Mouse (Mus musculus): ENCODE measurements around the gene Pde1c. TPM values are rescaled to one million over a fixed set of nuclear protein-coding genes. Genes with fewer than 3 reads are reported as not detected.

The Pde1c gene
- polyA plus RNA-seq, 1 experiment from 2014 or later, result 3.2 TPM

- H3K4me2 ChIP-seq (replicated peaks), result no peak overlapping the region
- H3K27me3 ChIP-seq, result no peaks in the 10 kb centered on the region
- WGBS, result 86% methylated on average over 5 of the region's 5 CpGs
- no peak for ATAC-seq (ENCODE audit: low FRiP score, low read depth)
- H3K4me3 ChIP-seq, result no peak overlapping the region
- no peak overlapping the region for H3K9ac ChIP-seq
- H3K27ac ChIP-seq, result no peak overlapping the region
- no peaks in the 10 kb centered on the region for H3K9me3 ChIP-seq
- H3K36me3 ChIP-seq, result no peaks in the 10 kb centered on the region
- H3K4me1 ChIP-seq, result no peaks in the 10 kb centered on the region
These were observed 143.1 kb downstream of the Pde1c start for GRCm38 (mm10) chr6:56425846-56426245.

GRCm38 (mm10) chr6:56422866-56423265 is 146.0 kb downstream of the Pde1c start:
- Histone ChIP-seq H3K9ac (no peak overlapping the region), H3K9me3 (no peaks in the 10 kb centered on the region), H3K4me2 (replicated peaks) (no peak overlapping the region), H3K4me1 (no peaks in the 10 kb centered on the region), H3K27ac (no peak overlapping the region), H3K27me3 (no peaks in the 10 kb centered on the region), H3K4me3 (no peak overlapping the region), H3K36me3 (no peaks in the 10 kb centered on the region)
- WGBS, result 72% methylated on average over 3 of the region's 3 CpGs
- no peak for ATAC-seq (ENCODE audit: low FRiP score, low read depth)

- Histone ChIP-seq H3K36me3 (no peaks in the 10 kb centered on the region), H3K9me3 (no peaks in the 10 kb centered on the region), H3K4me3 (no peak overlapping the region), H3K9ac (no peak overlapping the region), H3K4me2 (replicated peaks) (no peak overlapping the region), H3K27ac (no peak overlapping the region), H3K4me1 (no peaks in the 10 kb centered on the region), H3K27me3 (no peaks in the 10 kb centered on the region)
- 77% methylated on average over 4 of the region's 4 CpGs for WGBS
- no peak for ATAC-seq (ENCODE audit: low FRiP score, low read depth)
These were observed 152.7 kb downstream of the Pde1c start for GRCm38 (mm10) chr6:56416191-56416590.

- no peak for ATAC-seq (ENCODE audit: low FRiP score, low read depth)
- 78% methylated on average over 5 of the region's 5 CpGs for WGBS
- Histone ChIP-seq H3K9me3 (no peaks in the 10 kb centered on the region), H3K9ac (no peak overlapping the region), H3K4me2 (replicated peaks) (no peak overlapping the region), H3K27ac (no peak overlapping the region), H3K4me1 (no peaks in the 10 kb centered on the region), H3K36me3 (no peaks in the 10 kb centered on the region), H3K4me3 (no peak overlapping the region), H3K27me3 (no peaks in the 10 kb centered on the region)
These were observed 179.7 kb downstream of the Pde1c start for GRCm38 (mm10) chr6:56389178-56389577.

GRCm38 (mm10) chr6:56376359-56376758 is 192.5 kb downstream of the Pde1c start:
- Histone ChIP-seq H3K9me3 (no peaks in the 10 kb centered on the region), H3K27ac (no peak overlapping the region), H3K4me1 (no peaks in the 10 kb centered on the region), H3K9ac (no peak overlapping the region), H3K36me3 (no peaks in the 10 kb centered on the region), H3K27me3 (no peaks in the 10 kb centered on the region), H3K4me3 (no peak overlapping the region), H3K4me2 (replicated peaks) (no peak overlapping the region)
- 86% methylated on average over 3 of the region's 3 CpGs for WGBS
- no peak for ATAC-seq (ENCODE audit: low FRiP score, low read depth)

GRCm38 (mm10) chr6:56374180-56374579 is 194.7 kb downstream of the Pde1c start:
- no peak for ATAC-seq (ENCODE audit: low FRiP score, low read depth)
- Histone ChIP-seq H3K9me3 (no peaks in the 10 kb centered on the region), H3K4me3 (no peak overlapping the region), H3K27ac (no peak overlapping the region), H3K27me3 (no peaks in the 10 kb centered on the region), H3K4me2 (replicated peaks) (no peak overlapping the region), H3K9ac (no peak overlapping the region), H3K36me3 (no peaks in the 10 kb centered on the region), H3K4me1 (no peaks in the 10 kb centered on the region)
- WGBS, result 87% methylated on average over 5 of the region's 5 CpGs

- no peaks in the 10 kb centered on the region for H3K9me3 ChIP-seq
- H3K4me3 ChIP-seq, result no peak overlapping the region
- WGBS, result 94% methylated on average over 3 of the region's 3 CpGs
- H3K36me3 ChIP-seq, result no peaks in the 10 kb centered on the region
- H3K27me3 ChIP-seq, result no peaks in the 10 kb centered on the region
- H3K27ac ChIP-seq, result no peak overlapping the region
- H3K4me2 ChIP-seq (replicated peaks), result no peak overlapping the region
- H3K9ac ChIP-seq, result no peak overlapping the region
- H3K4me1 ChIP-seq, result no peaks in the 10 kb centered on the region
- ATAC-seq (ENCODE audit: low FRiP score, low read depth), result no peak
These were observed 195.2 kb downstream of the Pde1c start for GRCm38 (mm10) chr6:56373753-56374152.

GRCm38 (mm10) chr6:56373046-56373751 is 195.7 kb downstream of the Pde1c start:
- peak; percentile 54; the same call in 1 of the 2 replicates for ATAC-seq (ENCODE audit: low FRiP score, low read depth)
- WGBS, result 52% methylated on average over 10 of the region's 10 CpGs
- no peaks in the 10 kb centered on the region for H3K9me3 ChIP-seq

GRCm38 (mm10) chr6:56369462-56369861 is 199.4 kb downstream of the Pde1c start:
- Histone ChIP-seq H3K27me3 (no peaks in the 10 kb centered on the region), H3K4me3 (no peak overlapping the region), H3K36me3 (no peaks in the 10 kb centered on the region), H3K4me2 (replicated peaks) (no peak overlapping the region), H3K9me3 (no peaks in the 10 kb centered on the region), H3K27ac (no peak overlapping the region), H3K4me1 (no peaks in the 10 kb centered on the region), H3K9ac (no peak overlapping the region)
- WGBS, result 82% methylated on average over 13 of the region's 13 CpGs
- no peak for ATAC-seq (ENCODE audit: low FRiP score, low read depth)

More at GRCm38 (mm10) chr6:56373046-56373751, 195.7 kb downstream of the Pde1c start:
- H3K36me3 ChIP-seq, result no peaks in the 10 kb centered on the region
- H3K4me2 ChIP-seq (replicated peaks), result no peak overlapping the region
- no peak overlapping the region for H3K27ac ChIP-seq
- H3K9ac ChIP-seq, result no peak overlapping the region
- H3K27me3 ChIP-seq, result no peaks in the 10 kb centered on the region
- H3K4me3 ChIP-seq, result no peak overlapping the region
- H3K4me1 ChIP-seq, result no peaks in the 10 kb centered on the region

- no peak overlapping the region for H3K4me2 ChIP-seq (replicated peaks)
- H3K4me3 ChIP-seq, result no peak overlapping the region
- no peaks in the 10 kb centered on the region for H3K4me1 ChIP-seq
- no peak overlapping the region for H3K9ac ChIP-seq
- H3K27me3 ChIP-seq, result peaks cover 8% of the 10 kb centered on the region
- no peak for ATAC-seq (ENCODE audit: low FRiP score, low read depth)
- no peaks in the 10 kb centered on the region for H3K36me3 ChIP-seq
- H3K27ac ChIP-seq, result no peak overlapping the region
- H3K9me3 ChIP-seq, result no peaks in the 10 kb centered on the region
- WGBS, result 52% methylated on average over 1 of the region's 1 CpGs
These were observed 200.8 kb downstream of the Pde1c start for GRCm38 (mm10) chr6:56368116-56368515.

GRCm38 (mm10) chr6:56367257-56367656 is 201.6 kb downstream of the Pde1c start:
- no peaks in the 10 kb centered on the region for H3K36me3 ChIP-seq
- no peak overlapping the region for H3K4me2 ChIP-seq (replicated peaks)
- H3K4me1 ChIP-seq, result peaks cover 1% of the 10 kb centered on the region
- H3K9ac ChIP-seq, result no peak overlapping the region
- H3K4me3 ChIP-seq, result no peak overlapping the region
- peaks cover 16% of the 10 kb centered on the region for H3K27me3 ChIP-seq
- ATAC-seq (ENCODE audit: low FRiP score, low read depth), result no peak
- no peak overlapping the region for H3K27ac ChIP-seq
- H3K9me3 ChIP-seq, result no peaks in the 10 kb centered on the region

GRCm38 (mm10) chr6:56362650-56363049 is 206.3 kb downstream of the Pde1c start:
- H3K4me2 ChIP-seq (replicated peaks), result peak overlapping the region; percentile 73
- no peak overlapping the region for H3K9ac ChIP-seq
- ATAC-seq (ENCODE audit: low FRiP score, low read depth), result peak; percentile 70; the same call in 1 of the 2 replicates
- no peaks in the 10 kb centered on the region for H3K36me3 ChIP-seq
- no peaks in the 10 kb centered on the region for H3K9me3 ChIP-seq
- 12% methylated on average over 5 of the region's 5 CpGs for WGBS
- peaks cover 41% of the 10 kb centered on the region for H3K27me3 ChIP-seq
- no peak overlapping the region for H3K4me3 ChIP-seq
- H3K4me1 ChIP-seq, result peaks cover 20% of the 10 kb centered on the region
- H3K27ac ChIP-seq, result no peak overlapping the region

- Histone ChIP-seq H3K27ac (no peak overlapping the region), H3K4me3 (peak overlapping the region; percentile 42), H3K4me2 (replicated peaks) (peak overlapping the region; percentile 73), H3K4me1 (peaks cover 20% of the 10 kb centered on the region), H3K9ac (peak overlapping the region; percentile 59), H3K9me3 (no peaks in the 10 kb centered on the region), H3K36me3 (no peaks in the 10 kb centered on the region), H3K27me3 (peaks cover 41% of the 10 kb centered on the region)
- 0% methylated on average over 9 of the region's 10 CpGs for WGBS
- peak; percentile 71 for ATAC-seq (ENCODE audit: low FRiP score, low read depth)
These were observed 206.8 kb downstream of the Pde1c start for GRCm38 (mm10) chr6:56362128-56362545.
